In the genomic region with DNA sequence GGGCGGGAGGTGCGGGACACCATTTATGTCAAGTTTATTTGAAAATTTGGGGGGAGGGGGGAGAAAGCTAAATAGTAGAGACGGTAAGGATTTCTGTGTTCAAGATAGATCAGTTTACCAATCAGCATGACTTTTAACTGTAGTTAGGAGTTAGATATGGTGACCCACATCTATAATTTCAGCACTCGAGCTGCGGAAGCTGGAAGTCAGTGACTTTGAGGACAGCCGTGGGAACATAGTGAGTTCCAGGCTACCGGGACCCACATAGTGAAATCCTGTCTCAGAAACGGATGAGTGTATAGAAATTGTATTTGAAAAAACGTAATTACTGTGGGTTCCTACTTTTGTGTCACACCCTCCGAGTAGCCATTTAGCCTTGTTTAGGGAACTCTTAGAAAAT, we compare ENCODE assay signal across 8 mouse cellular contexts. TPM values are rescaled to one million over a fixed set of nuclear protein-coding genes. Genes with fewer than 3 reads are reported as not detected.
DNase-seq lines count a peak whose midpoint lies in the region; ATAC-seq and TF ChIP-seq lines count a peak whose summit lies in the region.
"Had no signal": no experiment of that assay in that cellular context is flagged by ENCODE, and none has a peak within 500 bp of the region (broad histone marks: within the 10 kb centered on the region; RNA-seq: fewer than 3 reads in every experiment).

No protein-coding gene starts in this region.

- H3K27ac ChIP-seq in embryonic facial prominence, embryonic 14.5 days (replicated peaks; ENCODE audit: low read depth, low read length), result peak overlapping the region; percentile 89; the same call in 1 of the 2 replicates
- 0 out of 2 replicates have a peak overlapping the region, but pooled peaks have one; percentile 75 for H3K27ac ChIP-seq in intestine, postnatal 0 days (ENCODE audit: low read depth, low read length)
- H3K27ac ChIP-seq in neural tube, embryonic 15.5 days (replicated peaks), result peak overlapping the region; percentile 86

- 4% methylated on average over 10 of the region's 10 CpGs for WGBS in lung, adult 2 months
- 6% methylated on average over 10 of the region's 10 CpGs for WGBS in embryonic facial prominence, embryonic 14.5 days
- 2% methylated on average over 10 of the region's 10 CpGs for WGBS in intestine, postnatal 0 days
- WGBS in neural tube, embryonic 15.5 days, result 7% methylated on average over 10 of the region's 10 CpGs

- H3K4me3 ChIP-seq in lung, adult 2 months (replicated peaks; ENCODE audit: extremely low read depth, low read depth, low read length), result peak overlapping the region; percentile 89
- H3K4me3 ChIP-seq in embryonic facial prominence, embryonic 14.5 days (ENCODE audit: low read depth, low read length), result peak overlapping the region; percentile 72
- H3K4me3 ChIP-seq in intestine, postnatal 0 days (ENCODE audit: low read depth, low read length), result peak overlapping the region; percentile 85
- H3K4me3 ChIP-seq in neural tube, embryonic 15.5 days (replicated peaks), result peak overlapping the region; percentile 78

- no peak for TF ChIP-seq POLR2A in lung, adult 2 months (IDR thresholded peaks at IDR 0.05; ENCODE audit: borderline replicate concordance, extremely low read depth, low read depth, low read length)

- peaks cover 7% of the 10 kb centered on the region; the same call in 1 of the 2 replicates for H3K4me1 ChIP-seq in lung, adult 2 months (ENCODE audit: control insufficient read depth, insufficient read depth, low read length)
- peaks cover 5% of the 10 kb centered on the region; the same call in 1 of the 2 replicates for H3K4me1 ChIP-seq in embryonic facial prominence, embryonic 14.5 days (ENCODE audit: control insufficient read depth, insufficient read depth, low read length)
- 0 out of 2 replicates have a peak, but pooled peaks cover 5% of the 10 kb centered on the region for H3K4me1 ChIP-seq in intestine, postnatal 0 days (replicated peaks; ENCODE audit: control insufficient read depth, insufficient read depth, low read length)
- H3K4me1 ChIP-seq in neural tube, embryonic 15.5 days, result peaks cover 33% of the 10 kb centered on the region

- H3K36me3 ChIP-seq in embryonic facial prominence, embryonic 14.5 days (ENCODE audit: control insufficient read depth, insufficient read depth, low read length), result peaks cover 22% of the 10 kb centered on the region
- peaks cover 9% of the 10 kb centered on the region; the same call in 1 of the 2 replicates for H3K36me3 ChIP-seq in intestine, postnatal 0 days (ENCODE audit: control insufficient read depth, insufficient read depth)
- H3K36me3 ChIP-seq in neural tube, embryonic 15.5 days, result peaks cover 19% of the 10 kb centered on the region

- H3K4me2 ChIP-seq in embryonic facial prominence, embryonic 14.5 days (ENCODE audit: low read depth, low read length), result peak overlapping the region; percentile 66
- H3K4me2 ChIP-seq in intestine, postnatal 0 days (replicated peaks; ENCODE audit: low read depth), result peak overlapping the region; percentile 81
- H3K4me2 ChIP-seq in neural tube, embryonic 15.5 days, result peak overlapping the region; percentile 80

- H3K27me3 ChIP-seq in embryonic facial prominence, embryonic 14.5 days (replicated peaks; ENCODE audit: control insufficient read depth, insufficient read depth, low read length), result no peaks in the 10 kb centered on the region
- H3K27me3 ChIP-seq in intestine, postnatal 0 days (replicated peaks; ENCODE audit: control insufficient read depth, insufficient read depth, low read length), result no peaks in the 10 kb centered on the region
- H3K27me3 ChIP-seq in neural tube, embryonic 15.5 days (replicated peaks), result no peaks in the 10 kb centered on the region

- H3K9ac ChIP-seq in embryonic facial prominence, embryonic 14.5 days (ENCODE audit: low read depth, low read length), result peak overlapping the region; percentile 74
- H3K9ac ChIP-seq in intestine, postnatal 0 days (ENCODE audit: low read depth, low read length), result peak overlapping the region; percentile 71
- H3K9ac ChIP-seq in neural tube, embryonic 15.5 days (replicated peaks), result peak overlapping the region; percentile 69

- no peak for ATAC-seq in embryonic facial prominence, embryonic 14.5 days (ENCODE audit: low read depth)
- ATAC-seq in intestine, postnatal 0 days, result no peak
- no peak for ATAC-seq in neural tube, embryonic 15.5 days (ENCODE audit: low FRiP score)

- H3K9me3 ChIP-seq in embryonic facial prominence, embryonic 14.5 days (ENCODE audit: control insufficient read depth, low read length), result no peaks in the 10 kb centered on the region
- no peaks in the 10 kb centered on the region for H3K9me3 ChIP-seq in intestine, postnatal 0 days (ENCODE audit: control insufficient read depth)
- no peaks in the 10 kb centered on the region for H3K9me3 ChIP-seq in neural tube, embryonic 15.5 days (replicated peaks)

- TF ChIP-seq CTCF in lung, adult 2 months (IDR thresholded peaks at IDR 0.05; ENCODE audit: insufficient read depth, low read length), result no peak
- no peak for TF ChIP-seq CTCF in intestine, postnatal 0 days (IDR thresholded peaks at IDR 0.05; ENCODE audit: low read depth)

- DNase-seq in lung, adult 2 months, result no peak
- DNase-seq in lung, adult 18-20 months, result no peak
- no peak for DNase-seq in embryonic facial prominence, embryonic 14.5 days (ENCODE audit: low spot score)
- no peak for DNase-seq in frontal cortex, postnatal 14 days (ENCODE audit: low spot score in 2 of 2)
- no peak for DNase-seq in gastrocnemius, adult 18-20 months (ENCODE audit: low spot score)

RNA-seq across cellular contexts. Expression of a gene that starts 0.6 kb away (rescaled TPM):
- polyA plus RNA-seq in lung, adult 2 months (2012; rRNA removed), result 3.3 and 4.7 TPM in 2 replicates
- polyA plus RNA-seq in embryonic facial prominence, embryonic 14.5 days (2014; fragmentation: Nextera tagmentation; extraction: Ambion mirVana), result 15.7 and 17.0 TPM in 2 replicates
- 4.4 and 4.7 TPM in 2 replicates for polyA plus RNA-seq in intestine, postnatal 0 days (2015; fragmentation: Nextera tagmentation; extraction: Ambion mirVana)
- polyA plus RNA-seq in neural tube, embryonic 15.5 days (2015; fragmentation: Nextera tagmentation; extraction: Ambion mirVana), result 13.2 and 14.1 TPM in 2 replicates
- total RNA-seq in gastrocnemius, adult 18-20 months (2021), result 1 to 10 TPM; 5.9 to 7.0 TPM

RNA-seq across cellular contexts. Expression of a gene that starts 14.8 kb away (rescaled TPM):
- polyA plus RNA-seq in lung, adult 2 months (2012; rRNA removed), result 1.8 and 2.0 TPM in 2 replicates
- 9.4 and 10.4 TPM in 2 replicates for polyA plus RNA-seq in embryonic facial prominence, embryonic 14.5 days (2014; fragmentation: Nextera tagmentation; extraction: Ambion mirVana)
- 1.7 and 1.9 TPM in 2 replicates for polyA plus RNA-seq in intestine, postnatal 0 days (2015; fragmentation: Nextera tagmentation; extraction: Ambion mirVana)
- polyA plus RNA-seq in neural tube, embryonic 15.5 days (2015; fragmentation: Nextera tagmentation; extraction: Ambion mirVana), result 10.2 and 11.8 TPM in 2 replicates
- 1 to 10 TPM; 1.9 to 2.1 TPM for total RNA-seq in gastrocnemius, adult 18-20 months (2021)

RNA-seq across cellular contexts. Expression of a gene that starts 42.1 kb away (rescaled TPM):
- polyA plus RNA-seq in lung, adult 2 months (2012; rRNA removed), result 0.19 TPM in 1 of 2 replicates, not detected in the other
- not detected in 2 replicates for polyA plus RNA-seq in embryonic facial prominence, embryonic 14.5 days (2014; fragmentation: Nextera tagmentation; extraction: Ambion mirVana)
- not detected in 2 replicates for polyA plus RNA-seq in intestine, postnatal 0 days (2015; fragmentation: Nextera tagmentation; extraction: Ambion mirVana)
- 0.11 and 0.27 TPM in 2 replicates for polyA plus RNA-seq in neural tube, embryonic 15.5 days (2015; fragmentation: Nextera tagmentation; extraction: Ambion mirVana)
- total RNA-seq in gastrocnemius, adult 18-20 months (2021), result not detected
- total RNA-seq: adrenal gland, adult 2 months had no signal
- polyA plus RNA-seq: adrenal gland, adult 2 months had no signal

RNA-seq across cellular contexts. Expression of a gene that starts 46.9 kb away (rescaled TPM):
- 2.3 and 3.3 TPM in 2 replicates for polyA plus RNA-seq in lung, adult 2 months (2012; rRNA removed)
- polyA plus RNA-seq in embryonic facial prominence, embryonic 14.5 days (2014; fragmentation: Nextera tagmentation; extraction: Ambion mirVana), result 12.8 and 14.5 TPM in 2 replicates
- 4.1 and 4.3 TPM in 2 replicates for polyA plus RNA-seq in intestine, postnatal 0 days (2015; fragmentation: Nextera tagmentation; extraction: Ambion mirVana)
- polyA plus RNA-seq in neural tube, embryonic 15.5 days (2015; fragmentation: Nextera tagmentation; extraction: Ambion mirVana), result 20.6 and 23.4 TPM in 2 replicates
- total RNA-seq in gastrocnemius, adult 18-20 months (2021), result 1 to 10 TPM; 7.7 to 8.2 TPM
